Mouse (Mus musculus) lung, postnatal 0 days (tissue): ENCODE results near the gene Ucp1.

Experiments
- CTCF ChIP-seq: IDR thresholded peaks from 2 replicates; pipeline ENCODE4 v1.5.1; 2016; ENCODE audit warnings: antibody characterized with exemption, mild to moderate bottlenecking
- EP300 ChIP-seq: IDR thresholded peaks from 2 replicates; pipeline ENCODE4 v1.6.1; 2016; ENCODE audit warnings: antibody characterized with exemption, mild to moderate bottlenecking, control low read depth

- TF ChIP-seq CTCF (no peak), EP300 (peak; percentile 33; the same call in 1 of the 2 replicates)
Measured at GRCm38 (mm10) chr8:83332864-83333263, 42.7 kb downstream of the Ucp1 start.
